Mouse (Mus musculus) layer of hippocampus, adult 6 months (tissue): ENCODE measurements around the gene Tsr3. TPM values are rescaled to one million over a fixed set of nuclear protein-coding genes. Genes with fewer than 3 reads are reported as not detected.

ENCODE experiments used
- long read RNA-seq, 2 experiments: library from polyadenylated mRNA; unstranded; transcript quantifications; one replicate each; pipeline ENCODE4 v2.0.0; 2019 to 2020
- microRNA-seq: library from miRNA; unstranded; fragments of <30 nt; microRNA quantifications from one replicate; pipeline ENCODE4 v1.2.0, GENCODE M21; 2020
- polyA plus RNA-seq: library from polyadenylated mRNA; unstranded; fragments of <200 nt; fragmentation: Nextera tagmentation; gene quantifications from 2 replicates; pipeline ENCODE4 v1.2.3, GENCODE M21; 2021

Tsr3 gene
- 58.8 and 62.6 TPM in 2 replicates for polyA plus RNA-seq
- long read RNA-seq, experiment 1, transcript Tsr3-201 (6 exons, 1,192 nt), result major isoform, 51 of 83 reads
- long read RNA-seq, experiment 1, partial matches to known transcripts, result 7 of 83 reads
- long read RNA-seq, experiment 1, other reads (novel, unspliced or antisense), result 25 of 83 reads
- long read RNA-seq, experiment 2, transcript Tsr3-201 (6 exons, 1,192 nt), result major isoform, 57 of 148 reads
- long read RNA-seq, experiment 2, partial matches to known transcripts, result 25 of 148 reads
- long read RNA-seq, experiment 2, other reads (novel, unspliced or antisense), result 66 of 148 reads

DNA sequence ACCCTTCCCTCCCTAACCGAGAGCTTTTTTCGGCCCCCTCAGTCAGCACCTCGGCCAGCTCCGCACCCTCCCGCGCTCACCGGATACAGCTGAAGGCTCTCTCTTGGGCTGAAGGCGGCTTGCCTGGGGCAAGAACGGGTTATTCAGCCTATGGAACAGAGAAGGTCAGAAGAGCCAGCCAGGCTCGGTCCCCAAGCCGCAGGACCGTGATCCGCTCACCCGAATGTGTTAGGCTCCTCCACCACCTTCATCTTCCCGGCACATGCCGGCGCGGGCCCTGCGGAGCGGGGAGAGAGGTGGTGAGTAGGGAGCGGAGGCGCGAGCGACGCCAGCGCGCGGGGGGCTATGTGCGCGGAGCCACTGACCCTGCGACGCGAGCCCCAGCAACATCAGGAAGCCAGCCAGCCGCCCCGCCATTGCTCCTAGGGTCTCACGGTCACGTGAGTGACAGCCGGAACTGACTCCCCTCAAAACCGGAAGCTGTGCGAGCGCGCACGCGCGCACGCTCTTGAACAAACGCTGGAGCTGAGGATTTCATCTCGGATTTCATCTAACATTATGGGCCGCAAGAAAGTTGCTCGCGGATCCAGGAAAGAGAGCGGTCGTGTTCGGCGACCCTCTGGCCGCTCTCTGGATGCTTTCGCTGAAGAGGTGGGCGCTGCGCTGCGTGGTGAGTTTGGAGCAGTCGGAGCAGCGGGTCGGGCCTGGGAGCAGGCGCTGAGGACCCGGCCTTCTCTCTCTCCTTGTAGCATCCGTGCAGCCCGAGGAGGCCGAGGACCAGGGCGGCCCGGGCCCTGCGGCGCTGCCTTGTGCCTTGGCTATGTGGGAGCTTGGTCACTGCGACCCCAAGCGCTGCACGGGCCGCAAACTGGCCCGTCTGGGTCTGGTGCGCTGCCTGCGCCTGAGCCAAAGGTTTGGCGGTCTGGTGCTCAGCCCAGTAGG, at the start of gene Tsr3, which contains the start of gene Gnptg:
Tsr3 (plus strand) TSS at position 476 of the 942 bp plus-strand sequence.
Gnptg (minus strand) TSS at position 430 of the 942 bp plus-strand sequence.

GRCm38 (mm10) chr17:25256140-25256754, 16.3 kb downstream of the Tsr3 start, which contains the start of gene Baiap3:
Gene Baiap3, minus strand, starts transcription at chr17:25256364.

DNA sequence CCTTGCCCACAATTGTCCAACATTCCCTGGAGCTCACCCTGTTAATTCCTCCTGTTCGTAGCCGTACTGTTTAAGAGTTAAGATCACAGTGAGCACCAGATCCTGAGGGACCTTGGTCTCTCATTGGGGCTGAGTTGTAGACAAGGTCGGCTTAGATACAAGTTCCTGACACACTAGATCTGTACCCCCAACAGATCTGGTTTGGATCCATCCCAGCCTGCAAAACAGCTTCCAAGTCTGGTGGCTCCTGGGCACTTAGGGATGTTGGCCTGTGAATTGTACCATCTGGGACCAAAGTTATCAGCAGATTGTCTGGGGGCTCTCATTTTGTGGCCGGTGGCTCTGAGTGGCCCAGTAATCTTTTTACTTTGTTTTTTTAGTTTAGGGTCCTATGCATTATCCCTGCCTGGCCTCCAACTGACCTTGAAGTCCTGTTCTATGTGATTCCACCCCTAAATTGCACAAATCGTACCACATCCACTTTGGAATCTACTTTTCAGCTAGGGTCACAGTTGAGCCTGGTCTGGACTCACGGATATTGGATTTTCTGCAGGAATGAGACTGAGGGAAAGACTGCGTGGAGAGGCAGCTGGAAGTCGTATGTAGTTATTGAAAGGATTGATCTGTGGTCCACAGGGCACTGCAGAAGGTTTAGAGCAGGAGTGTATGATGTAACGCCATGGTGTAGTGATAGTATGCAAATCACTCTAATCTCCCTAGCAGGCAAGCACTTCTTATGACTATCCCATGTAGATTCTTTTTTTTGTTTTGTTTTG, 34.8 kb downstream of the Tsr3 start, which contains the start of gene Ube2i:
Ube2i (minus strand) TSS at position 52 of the 776 bp plus-strand sequence.

Small RNAs within 50 kb of the gene (microRNA-seq; reads per million reads assigned to microRNA genes)
- gene Mir3547, result 186 reads per million, percentile 65 among the genes with 10 or more reads in this experiment

Other genes starting within 250 kb of the Tsr3 start
- gene Cramp1l, start 224.4 kb upstream of the Tsr3 start, polyA plus RNA-seq, result 6.2 and 7.0 TPM in 2 replicates
- 4.3 and 6.4 TPM in 2 replicates for gene Ift140, start 224.1 kb upstream of the Tsr3 start, polyA plus RNA-seq
- 15.0 and 15.1 TPM in 2 replicates for gene Tmem204, start 156.6 kb upstream of the Tsr3 start, polyA plus RNA-seq
- gene Telo2, start 124.2 kb upstream of the Tsr3 start, polyA plus RNA-seq, result 9.6 and 9.7 TPM in 2 replicates
- 0.79 and 0.80 TPM in 2 replicates for gene Ptx4, start 119.4 kb upstream of the Tsr3 start, polyA plus RNA-seq
- gene Clcn7, start 106.8 kb upstream of the Tsr3 start, polyA plus RNA-seq, result 31.4 and 33.7 TPM in 2 replicates
- not detected in 2 replicates for gene Ccdc154, start 77.7 kb upstream of the Tsr3 start, polyA plus RNA-seq
- gene Gm38655, start 64.7 kb upstream of the Tsr3 start, polyA plus RNA-seq, result not detected in 2 replicates
- 23.3 and 25.0 TPM in 2 replicates for gene BC003965, start 55.6 kb upstream of the Tsr3 start, polyA plus RNA-seq
- 15.3 and 15.6 TPM in 2 replicates for gene Unkl, start 51.8 kb upstream of the Tsr3 start, polyA plus RNA-seq
- 90.7 and 91.3 TPM in 2 replicates for gene Gnptg, start within 50 bp of the Tsr3 start, polyA plus RNA-seq
- 3.0 and 4.2 TPM in 2 replicates for gene Baiap3, start 16.2 kb downstream of the Tsr3 start, polyA plus RNA-seq
- gene Ube2i, start 34.5 kb downstream of the Tsr3 start, polyA plus RNA-seq, result 235 and 259 TPM in 2 replicates
- gene Prss34, start 58.2 kb downstream of the Tsr3 start, polyA plus RNA-seq, result not detected in 2 replicates
- gene Prss28, start 68.5 kb downstream of the Tsr3 start, polyA plus RNA-seq, result not detected in 2 replicates
- not detected in 2 replicates for gene Prss29, start 78.5 kb downstream of the Tsr3 start, polyA plus RNA-seq
- not detected in 2 replicates for gene Tpsab1, start 105.4 kb downstream of the Tsr3 start, polyA plus RNA-seq
- gene Tpsb2, start 126.1 kb downstream of the Tsr3 start, polyA plus RNA-seq, result not detected in 2 replicates
- gene Tpsg1, start 129.1 kb downstream of the Tsr3 start, polyA plus RNA-seq, result not detected in 2 replicates
- 16.4 and 17.4 TPM in 2 replicates for gene Cacna1h, start 193.6 kb downstream of the Tsr3 start, polyA plus RNA-seq
- 1.8 and 2.0 TPM in 2 replicates for gene Tekt4, start 214.4 kb downstream of the Tsr3 start, polyA plus RNA-seq